Mouse (Mus musculus): ENCODE measurements around the gene Pde6b. TPM values are rescaled to one million over a fixed set of nuclear protein-coding genes. Genes with fewer than 3 reads are reported as not detected.
A peak's percentile ranks its signal among the peaks of the same experiment; 100 is the strongest.

Pde6b gene
- polyA plus RNA-seq, 1 experiment from 2014 or later: 0.14 TPM

- Histone ChIP-seq H3K4me1 (replicated peaks; ENCODE audit: control insufficient read depth, insufficient read depth, low read length) (peaks cover 11% of the 10 kb centered on the region), H3K9me3 (ENCODE audit: control insufficient read depth, low read length) (no peaks in the 10 kb centered on the region), H3K27ac (ENCODE audit: low read depth, low read length) (no peak overlapping the region), H3K36me3 (ENCODE audit: control insufficient read depth, insufficient read depth, low read length) (no peaks in the 10 kb centered on the region), H3K27me3 (ENCODE audit: control insufficient read depth, insufficient read depth, low read length) (no peaks in the 10 kb centered on the region), H3K4me2 (replicated peaks; ENCODE audit: low read depth, low read length) (peak overlapping the region; percentile 95), H3K4me3 (ENCODE audit: low read depth, low read length) (peak overlapping the region; percentile 96), H3K9ac (ENCODE audit: low read depth, low read length) (peak overlapping the region; percentile 99)
- DNase-seq (ENCODE audit: low spot score) (peak; percentile 15), ATAC-seq (ENCODE audit: low FRiP score) (no peak)
- WGBS: 52% methylated on average over 4 of the region's 4 CpGs
Observed at GRCm38 (mm10) chr5:108462446-108462845, 74.3 kb downstream of the Pde6b start.

- DNase-seq (ENCODE audit: low spot score) (no peak), ATAC-seq (ENCODE audit: low FRiP score) (no peak)
- H3K4me3 ChIP-seq (ENCODE audit: low read depth, low read length): no peak overlapping the region
- H3K27ac ChIP-seq (ENCODE audit: low read depth, low read length): no peak overlapping the region
- peaks cover 11% of the 10 kb centered on the region for H3K4me1 ChIP-seq (replicated peaks; ENCODE audit: control insufficient read depth, insufficient read depth, low read length)
- H3K9ac ChIP-seq (ENCODE audit: low read depth, low read length): no peak overlapping the region
- no peaks in the 10 kb centered on the region for H3K36me3 ChIP-seq (ENCODE audit: control insufficient read depth, insufficient read depth, low read length)
- H3K9me3 ChIP-seq (ENCODE audit: control insufficient read depth, low read length): no peaks in the 10 kb centered on the region
- WGBS: 88% methylated on average over 6 of the region's 6 CpGs
- no peak overlapping the region for H3K4me2 ChIP-seq (replicated peaks; ENCODE audit: low read depth, low read length)
- H3K27me3 ChIP-seq (ENCODE audit: control insufficient read depth, insufficient read depth, low read length): no peaks in the 10 kb centered on the region
Observed at GRCm38 (mm10) chr5:108465131-108465891, 77.1 kb downstream of the Pde6b start.

GRCm38 (mm10) chr5:108466647-108467046 is 78.5 kb downstream of the Pde6b start:
- no peaks in the 10 kb centered on the region for H3K36me3 ChIP-seq (ENCODE audit: control insufficient read depth, insufficient read depth, low read length)
- 100% methylated on average over 1 of the region's 1 CpGs for WGBS
- H3K4me3 ChIP-seq (ENCODE audit: low read depth, low read length): no peak overlapping the region
- no peaks in the 10 kb centered on the region for H3K9me3 ChIP-seq (ENCODE audit: control insufficient read depth, low read length)
- no peak overlapping the region for H3K4me2 ChIP-seq (replicated peaks; ENCODE audit: low read depth, low read length)
- ATAC-seq (ENCODE audit: low FRiP score): no peak
- H3K4me1 ChIP-seq (replicated peaks; ENCODE audit: control insufficient read depth, insufficient read depth, low read length): peaks cover 11% of the 10 kb centered on the region
- no peaks in the 10 kb centered on the region for H3K27me3 ChIP-seq (ENCODE audit: control insufficient read depth, insufficient read depth, low read length)
- DNase-seq (ENCODE audit: low spot score): no peak
- H3K9ac ChIP-seq (ENCODE audit: low read depth, low read length): no peak overlapping the region
- no peak overlapping the region for H3K27ac ChIP-seq (ENCODE audit: low read depth, low read length)

- H3K27ac ChIP-seq (ENCODE audit: low read depth, low read length): no peak overlapping the region
- no peak overlapping the region for H3K4me2 ChIP-seq (replicated peaks; ENCODE audit: low read depth, low read length)
- peaks cover 6% of the 10 kb centered on the region; the same call in 1 of the 2 replicates for H3K36me3 ChIP-seq (ENCODE audit: control insufficient read depth, insufficient read depth, low read length)
- no peak overlapping the region for H3K4me3 ChIP-seq (ENCODE audit: low read depth, low read length)
- no peaks in the 10 kb centered on the region for H3K9me3 ChIP-seq (ENCODE audit: control insufficient read depth, low read length)
- no peaks in the 10 kb centered on the region for H3K4me1 ChIP-seq (replicated peaks; ENCODE audit: control insufficient read depth, insufficient read depth, low read length)
- DNase-seq (ENCODE audit: low spot score) (no peak), ATAC-seq (ENCODE audit: low FRiP score) (no peak)
- WGBS: 82% methylated on average over 7 of the region's 7 CpGs
- no peaks in the 10 kb centered on the region for H3K27me3 ChIP-seq (ENCODE audit: control insufficient read depth, insufficient read depth, low read length)
- no peak overlapping the region for H3K9ac ChIP-seq (ENCODE audit: low read depth, low read length)
Observed at GRCm38 (mm10) chr5:108469617-108470016, 81.4 kb downstream of the Pde6b start.

GRCm38 (mm10) chr5:108473737-108474136 is 85.5 kb downstream of the Pde6b start:
- DNase-seq (ENCODE audit: low spot score) (no peak), ATAC-seq (ENCODE audit: low FRiP score) (no peak)
- Histone ChIP-seq H3K4me1 (replicated peaks; ENCODE audit: control insufficient read depth, insufficient read depth, low read length) (no peaks in the 10 kb centered on the region), H3K9me3 (ENCODE audit: control insufficient read depth, low read length) (no peaks in the 10 kb centered on the region), H3K4me2 (replicated peaks; ENCODE audit: low read depth, low read length) (no peak overlapping the region), H3K9ac (ENCODE audit: low read depth, low read length) (no peak overlapping the region), H3K36me3 (ENCODE audit: control insufficient read depth, insufficient read depth, low read length) (peaks cover 18% of the 10 kb centered on the region), H3K27me3 (ENCODE audit: control insufficient read depth, insufficient read depth, low read length) (no peaks in the 10 kb centered on the region), H3K4me3 (ENCODE audit: low read depth, low read length) (no peak overlapping the region), H3K27ac (ENCODE audit: low read depth, low read length) (no peak overlapping the region)
- 96% methylated on average over 4 of the region's 4 CpGs for WGBS

- WGBS: 92% methylated on average over 3 of the region's 3 CpGs
- Histone ChIP-seq H3K36me3 (ENCODE audit: control insufficient read depth, insufficient read depth, low read length) (peaks cover 18% of the 10 kb centered on the region), H3K4me3 (ENCODE audit: low read depth, low read length) (no peak overlapping the region), H3K9me3 (ENCODE audit: control insufficient read depth, low read length) (no peaks in the 10 kb centered on the region), H3K4me1 (replicated peaks; ENCODE audit: control insufficient read depth, insufficient read depth, low read length) (no peaks in the 10 kb centered on the region), H3K27me3 (ENCODE audit: control insufficient read depth, insufficient read depth, low read length) (no peaks in the 10 kb centered on the region), H3K9ac (ENCODE audit: low read depth, low read length) (no peak overlapping the region), H3K27ac (ENCODE audit: low read depth, low read length) (no peak overlapping the region), H3K4me2 (replicated peaks; ENCODE audit: low read depth, low read length) (no peak overlapping the region)
- no peak for ATAC-seq (ENCODE audit: low FRiP score)
- DNase-seq (ENCODE audit: low spot score): no peak
Observed at GRCm38 (mm10) chr5:108475977-108476376, 87.8 kb downstream of the Pde6b start.

Other genes starting within 250 kb of the Pde6b start
- 57.7 and 58.2 TPM in 2 replicates for gene Dr1, start 119.5 kb upstream of the Pde6b start, polyA plus RNA-seq (2014; fragmentation: Nextera tagmentation; extraction: Ambion mirVana)
- 2.7 and 3.2 TPM in 2 replicates for gene Pigg, start 75.8 kb upstream of the Pde6b start, polyA plus RNA-seq (2014; fragmentation: Nextera tagmentation; extraction: Ambion mirVana)
- 0.13 and 0.15 TPM in 2 replicates for gene Gm42517, start 20.5 kb upstream of the Pde6b start, polyA plus RNA-seq (2014; fragmentation: Nextera tagmentation; extraction: Ambion mirVana)
- 364 and 390 TPM in 2 replicates for gene Atp5k, start 46.1 kb downstream of the Pde6b start, polyA plus RNA-seq (2014; fragmentation: Nextera tagmentation; extraction: Ambion mirVana)
- not detected in 2 replicates for gene Mfsd7a, start 60.5 kb downstream of the Pde6b start, polyA plus RNA-seq (2014; fragmentation: Nextera tagmentation; extraction: Ambion mirVana)
- gene Pcgf3, start 72.8 kb downstream of the Pde6b start, polyA plus RNA-seq (2014; fragmentation: Nextera tagmentation; extraction: Ambion mirVana): 31.8 and 33.1 TPM in 2 replicates
- 13.7 and 15.2 TPM in 2 replicates for gene Cplx1, start 161.6 kb downstream of the Pde6b start, polyA plus RNA-seq (2014; fragmentation: Nextera tagmentation; extraction: Ambion mirVana)
- 40.8 and 45.7 TPM in 2 replicates for gene Gak, start 241.4 kb downstream of the Pde6b start, polyA plus RNA-seq (2014; fragmentation: Nextera tagmentation; extraction: Ambion mirVana)
- gene Tmem175, start 241.4 kb downstream of the Pde6b start, polyA plus RNA-seq (2014; fragmentation: Nextera tagmentation; extraction: Ambion mirVana): 20.4 and 22.3 TPM in 2 replicates

Data from hindbrain, embryonic 11.5 days (tissue).